Mouse (Mus musculus) small intestine, adult 2 months (tissue): ENCODE measurements around the gene Ankrd28.

ENCODE experiments used
- CTCF ChIP-seq: fragments of 200-500 bp; IDR thresholded peaks from 2 replicates; pipeline ENCODE4 v1.5.1; 2012; ENCODE audit warnings: low read depth, mild to moderate bottlenecking, control low read depth, inconsistent platforms, low read length, moderate library complexity, mixed read lengths; ENCODE audit not compliant: insufficient replicate concordance, insufficient read length; ENCODE audit errors: extremely low read depth
- POLR2A ChIP-seq: fragments of 200-500 bp; IDR thresholded peaks from 2 replicates; pipeline ENCODE4 v1.6.1; 2012; ENCODE audit warnings: low read depth, mild to moderate bottlenecking, control low read depth, inconsistent platforms, low read length, moderate library complexity

GRCm38 (mm10) chr14:31669642-31670490, 160.6 kb downstream of the Ankrd28 start:
- no peak for TF ChIP-seq POLR2A
- TF ChIP-seq CTCF, result no peak
